Mouse (Mus musculus) ES-E14 (cell line): Measurements from ENCODE around the gene Cfap157. TPM values are rescaled to one million over a fixed set of nuclear protein-coding genes. Genes with fewer than 3 reads are reported as not detected.

ENCODE experiments used
- DNase-seq: peaks from one replicate; pipeline ENCODE4 v3.0.0-alpha.2; 2013; ENCODE audit warnings: low read depth, low spot score
- H3K27ac ChIP-seq: 2 replicates; pipeline ENCODE4 v1.5.1; 2012; ENCODE audit warnings: low read depth, mild to moderate bottlenecking, low read length, moderate library complexity, mixed read lengths; ENCODE audit not compliant: poor library complexity, insufficient read depth, severe bottlenecking
- H3K36me3 ChIP-seq: 2 replicates; pipeline ENCODE4 v1.6.1; 2012; ENCODE audit warnings: mild to moderate bottlenecking, low read length, moderate library complexity, mixed read lengths; ENCODE audit not compliant: control insufficient read depth, poor library complexity, insufficient read depth, severe bottlenecking
- H3K4me1 ChIP-seq, 2 experiments: fragments of 150-350 bp in 1 of 2; sonication (generic) in 1 of 2; 2 replicates each; pipeline ENCODE4 v1.6.1; 2012; ENCODE audit warnings: low read length in 2 of 2, mild to moderate bottlenecking in 1 of 2, mixed read lengths in 1 of 2; ENCODE audit not compliant: control insufficient read depth in 2 of 2, insufficient read depth in 2 of 2, poor library complexity in 1 of 2
- H3K4me3 ChIP-seq, 2 experiments: fragments of 150-350 bp in 1 of 2; sonication (generic) in 1 of 2; 2 replicates each; pipeline ENCODE4 v1.5.1; 2012; ENCODE audit warnings: low read length in 2 of 2, low read depth in 1 of 2, mild to moderate bottlenecking in 1 of 2, mixed read lengths in 1 of 2; ENCODE audit not compliant: insufficient read depth in 1 of 2, poor library complexity in 1 of 2, severe bottlenecking in 1 of 2
- H3K9ac ChIP-seq: 2 replicates; pipeline ENCODE4 v1.6.1; 2012; ENCODE audit warnings: low read depth, mild to moderate bottlenecking, low read length, mixed read lengths; ENCODE audit not compliant: poor library complexity, insufficient read depth, severe bottlenecking
- H3K9me3 ChIP-seq: fragments of 150-350 bp; sonication (generic); 2 replicates; pipeline ENCODE4 v1.6.1; 2012; ENCODE audit warnings: low read depth, mild to moderate bottlenecking, low read length; ENCODE audit not compliant: control insufficient read depth, insufficient read depth
- CHD2 ChIP-seq: IDR thresholded peaks from 2 replicates; pipeline ENCODE4 v1.6.1; 2014; ENCODE audit warnings: mild to moderate bottlenecking, low read depth, low read length, inconsistent platforms
- HCFC1 ChIP-seq: IDR thresholded peaks from 2 replicates; pipeline ENCODE4 v1.6.1; 2012; ENCODE audit warnings: low read length, inconsistent platforms, borderline replicate concordance; ENCODE audit not compliant: insufficient read depth
- MAFK ChIP-seq: IDR thresholded peaks from 2 replicates; pipeline ENCODE4 v1.6.1; 2014; ENCODE audit warnings: mild to moderate bottlenecking, low read depth, low read length, inconsistent platforms; ENCODE audit not compliant: insufficient read depth
- ZC3H11A ChIP-seq: IDR thresholded peaks from 2 replicates; pipeline ENCODE4 v1.6.1; 2012; ENCODE audit warnings: low read depth, mild to moderate bottlenecking, inconsistent platforms, low read length, borderline replicate concordance
- ZNF384 ChIP-seq: IDR thresholded peaks from 2 replicates; pipeline ENCODE4 v1.6.1; 2012; ENCODE audit warnings: low read depth, low read length, inconsistent platforms
- in situ Hi-C, 2 experiments: fragments of 600-800 bp; cut with MboI; formaldehyde crosslinking; loops; one replicate each; pipeline ENCODE4 v1.15.1; 2025; ENCODE audit warnings: low sequenced_read_pairs in 2 of 2, inconsistent platforms in 1 of 2; ENCODE audit not compliant: unreplicated experiment in 2 of 2
- total RNA-seq: library from RNA; depleted of rRNA; stranded (reverse); fragments of 300-350 nt; gene quantifications from 2 replicates; pipeline ENCODE4 v1.2.3, GENCODE M21; 2012

Gene Cfap157
- total RNA-seq, 1 experiment = not detected

GRCm38 (mm10) chr2:32761361-32761760 lies 22.9 kb downstream of the Cfap157 start:
- peaks cover 0 to 5% of the 10 kb centered on the region in 2 experiments; a peak in 1 of 4 replicates for H3K4me1 ChIP-seq
- in situ Hi-C loops = no loop called here

GRCm38 (mm10) chr2:32759001-32759400 lies 25.2 kb downstream of the Cfap157 start:
- Histone ChIP-seq H3K4me1 (peaks cover 0 to 2% of the 10 kb centered on the region in 2 experiments; a peak in 1 of 4 replicates), H3K36me3 (peaks cover 11% of the 10 kb centered on the region), H3K27ac (no peak overlapping the region), H3K9ac (no peak overlapping the region), H3K9me3 (no peaks in the 10 kb centered on the region), H3K4me3 (no peak overlapping the region)
- no peak for DNase-seq
- TF ChIP-seq MAFK = no peak
- in situ Hi-C loops = no loop called here

More at GRCm38 (mm10) chr2:32761361-32761760, 22.9 kb downstream of the Cfap157 start:
- H3K4me3 ChIP-seq = no peak overlapping the region
- no peak for TF ChIP-seq ZC3H11A
- no peak for TF ChIP-seq MAFK
- TF ChIP-seq HCFC1 = no peak
- TF ChIP-seq ZNF384 = no peak
- TF ChIP-seq CHD2 = no peak
- no peaks in the 10 kb centered on the region for H3K9me3 ChIP-seq
- no peak for DNase-seq
- no peak overlapping the region for H3K9ac ChIP-seq
- no peak overlapping the region for H3K27ac ChIP-seq
- peaks cover 11% of the 10 kb centered on the region for H3K36me3 ChIP-seq

DNA sequence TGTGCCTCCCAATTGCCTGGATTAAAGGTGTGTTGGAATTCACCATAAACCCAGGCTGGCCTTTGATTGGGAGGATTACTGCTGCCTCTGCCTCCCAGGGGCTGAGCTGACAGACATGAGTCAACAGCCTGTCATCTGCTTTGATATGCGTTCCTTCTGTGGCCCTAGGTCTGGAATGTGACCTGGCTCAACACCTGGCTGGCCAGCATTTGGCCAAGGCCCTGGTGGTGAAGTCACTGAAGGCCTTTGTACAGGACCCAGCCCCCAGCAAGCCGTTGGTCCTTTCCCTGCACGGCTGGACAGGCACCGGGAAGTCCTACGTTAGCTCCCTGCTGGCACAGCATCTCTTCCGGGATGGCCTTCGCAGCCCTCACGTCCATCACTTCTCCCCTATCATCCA lies 25.7 kb downstream of the Cfap157 start:
- no peaks in the 10 kb centered on the region for H3K9me3 ChIP-seq
- DNase-seq = no peak
- H3K4me1 ChIP-seq = peaks cover 0 to 2% of the 10 kb centered on the region in 2 experiments; a peak in 1 of 4 replicates
- H3K9ac ChIP-seq = no peak overlapping the region
- TF ChIP-seq MAFK = no peak
- TF ChIP-seq CHD2 = no peak
- no peak for TF ChIP-seq HCFC1
- no peak overlapping the region for H3K27ac ChIP-seq
- in situ Hi-C loops = no loop called here
- H3K36me3 ChIP-seq = peaks cover 11% of the 10 kb centered on the region
- H3K4me3 ChIP-seq = no peak overlapping the region

GRCm38 (mm10) chr2:32757056-32757845 lies 27.0 kb downstream of the Cfap157 start, which contains the start of gene Tor2a:
Tor2a (plus strand) TSS chr2:32757234.
- peak; percentile 95 for DNase-seq
- Histone ChIP-seq H3K4me3 (peak within 1 kb of the TSS; percentile 76 to 81), H3K9ac (peak within 1 kb of the TSS; percentile 86), H3K9me3 (no peaks in the 10 kb centered on the region), H3K4me1 (peaks cover 0 to 2% of the 10 kb centered on the region in 2 experiments; a peak in 1 of 4 replicates), H3K36me3 (peaks cover 11% of the 10 kb centered on the region), H3K27ac (no peak within 1 kb of the TSS)
- in situ Hi-C loops = no loop called here
- TF ChIP-seq MAFK = no peak
- TF ChIP-seq CHD2 = no peak
- TF ChIP-seq ZNF384 = no peak
- TF ChIP-seq ZC3H11A = 0 out of 2 replicates have a peak, but pooled peaks have one; percentile 3
- peak; percentile 96 for TF ChIP-seq HCFC1

DNA sequence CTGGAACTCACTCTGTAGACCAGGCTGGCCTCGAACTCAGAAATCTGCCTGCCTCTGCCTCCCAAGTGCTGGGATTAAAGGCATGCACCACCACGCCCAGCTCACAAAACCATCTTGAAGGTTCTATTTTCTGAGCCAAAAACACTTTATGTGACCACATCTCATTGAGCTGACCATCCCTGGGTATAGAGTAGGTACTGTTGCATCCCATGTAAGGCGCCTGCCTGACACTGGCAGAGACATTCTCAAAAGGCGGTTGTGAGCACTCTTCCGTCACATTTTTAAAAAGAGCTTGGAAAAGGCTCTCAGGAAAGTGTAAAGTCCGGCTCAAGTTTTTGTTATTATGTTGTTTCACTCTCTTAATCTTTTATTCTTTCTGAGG lies 27.6 kb downstream of the Cfap157 start:
- H3K4me1 ChIP-seq = peaks cover 2% of the 10 kb centered on the region in 2 experiments; a peak in 2 of 4 replicates
- TF ChIP-seq HCFC1 (no peak), ZC3H11A (no peak), CHD2 (no peak), MAFK (no peak), ZNF384 (no peak)
- no peak for DNase-seq
- in situ Hi-C loops = no loop called here
- H3K4me3 ChIP-seq = no peak overlapping the region
- peaks cover 11% of the 10 kb centered on the region for H3K36me3 ChIP-seq
- H3K9ac ChIP-seq = no peak overlapping the region
- H3K9me3 ChIP-seq = no peaks in the 10 kb centered on the region
- H3K27ac ChIP-seq = no peak overlapping the region
